Mouse (Mus musculus) adrenal gland, adult 18-20 months (tissue): ENCODE measurements around the gene Gm3159. TPM values are rescaled to one million over a fixed set of nuclear protein-coding genes. Genes with fewer than 3 reads are reported as not detected.
"Not testable (repeated sequence)": the region's sequence is repeated elsewhere in the genome, so short reads cannot be mapped to it uniquely, and the experiment has no call there.

ENCODE experiments used
- DNase-seq, 2 experiments: peaks; one replicate each; pipeline ENCODE4 v3.0.0; 2021 to 2022; ENCODE audit warnings: low spot score in 2 of 2
- long read RNA-seq, 2 experiments: library from polyadenylated mRNA; stranded (forward); transcript quantifications; one replicate each; pipeline ENCODE4 v2.0.0; 2021
- total RNA-seq, 2 experiments: library from RNA; stranded (reverse); gene quantifications; 1 replicate in 1 of 2; 2 replicates in 1 of 2; pipeline ENCODE4 v1.2.3; 2021

The Gm3159 gene
- total RNA-seq, result not detected
- long read RNA-seq, experiment 1, result 0 reads
- long read RNA-seq, experiment 2, result 0 reads

GRCm38 (mm10) chr14:4397226-4397625 is at the start of gene Gm3159:
TSS of gene Gm3159 (plus strand) at chr14:4397526.
- DNase-seq, result not testable (repeated sequence)

- DNase-seq, result not testable (repeated sequence)
Measured at GRCm38 (mm10) chr14:4368991-4369390, 28.3 kb upstream of the Gm3159 start.

- not testable (repeated sequence) for DNase-seq
Measured at GRCm38 (mm10) chr14:4369691-4370090, 27.6 kb upstream of the Gm3159 start.

GRCm38 (mm10) chr14:4377871-4378270 is 19.5 kb upstream of the Gm3159 start:
- not testable (repeated sequence) for DNase-seq

- DNase-seq, result not testable (repeated sequence)
Measured at GRCm38 (mm10) chr14:4385606-4386005, 11.7 kb upstream of the Gm3159 start.

GRCm38 (mm10) chr14:4392841-4393530 is 4.3 kb upstream of the Gm3159 start:
- DNase-seq, result not testable (repeated sequence)

GRCm38 (mm10) chr14:4398624-4399023 is 1.3 kb downstream of the Gm3159 start:
- not testable (repeated sequence) for DNase-seq

- peak in 1 of 2 experiments; percentile 20 for DNase-seq
Measured at GRCm38 (mm10) chr14:4400115-4400789, 2.9 kb downstream of the Gm3159 start.

- DNase-seq, result not testable (repeated sequence)
Measured at GRCm38 (mm10) chr14:4401245-4401644, 3.9 kb downstream of the Gm3159 start.

GRCm38 (mm10) chr14:4403840-4404239 is 6.5 kb downstream of the Gm3159 start:
- DNase-seq, result not testable (repeated sequence)

- DNase-seq, result not testable (repeated sequence)
Measured at GRCm38 (mm10) chr14:4409939-4410338, 12.6 kb downstream of the Gm3159 start.

GRCm38 (mm10) chr14:4414965-4415835 is 17.9 kb downstream of the Gm3159 start, which contains the start of gene Gm3164:
TSS of gene Gm3164 (plus strand) at chr14:4415448.
- peak; percentile 19 to 41 for DNase-seq

- not testable (repeated sequence) for DNase-seq
Measured at GRCm38 (mm10) chr14:4430692-4431091, 33.4 kb downstream of the Gm3159 start, which contains the start of gene Gm3173. TSS of gene Gm3173 (plus strand) at chr14:4430992.

Other genes with a start within 250 kb of the Gm3159 start
- not detected for gene Gm3127, start 232.5 kb upstream of the Gm3159 start, total RNA-seq
- not detected for gene Gm2974, start 214.9 kb upstream of the Gm3159 start, total RNA-seq
- not detected for gene Gm3138, start 147.9 kb upstream of the Gm3159 start, total RNA-seq
- not detected for gene Gm3149, start 80.2 kb upstream of the Gm3159 start, total RNA-seq
- gene 2610042L04Rik, start 62.8 kb upstream of the Gm3159 start, total RNA-seq, result not detected
- gene Gm3164, start 17.9 kb downstream of the Gm3159 start, total RNA-seq, result not detected
- not detected for gene Gm3173, start 33.5 kb downstream of the Gm3159 start, total RNA-seq
- not detected for gene Gm3182, start 84.2 kb downstream of the Gm3159 start, total RNA-seq
- gene Gm3047, start 157.9 kb downstream of the Gm3159 start, total RNA-seq, result not detected
- gene Gm8159, start 234.8 kb downstream of the Gm3159 start, total RNA-seq, result not detected